26 mouse cellular contexts compared by ENCODE assay signal in genomic region chr2:55206891-55207290, GRCm38 (mm10).
"Had no signal": no experiment of that assay in that cellular context is flagged by ENCODE, and none has a peak within 500 bp of the region (broad histone marks: within the 10 kb centered on the region; RNA-seq: fewer than 3 reads in every experiment).

No protein-coding gene starts in this region.

- ATAC-seq: forebrain, embryonic 13.5 days; forebrain, embryonic 14.5 days; forebrain, embryonic 16.5 days; forebrain, postnatal 0 days had no signal

- H3K4me1 ChIP-seq: embryonic facial prominence, embryonic 10.5 days; embryonic facial prominence, embryonic 12.5 days; embryonic facial prominence, embryonic 13.5 days; embryonic facial prominence, embryonic 15.5 days; forebrain, embryonic 10.5 days; forebrain, embryonic 12.5 days; forebrain, embryonic 13.5 days had no signal

- DNase-seq: cerebellum, adult 9-10 months; cerebellum, adult 9-11 months; cerebellum, postnatal 10 days; cerebellum, postnatal 14 days; cerebellum, postnatal 25 days; cerebellum, postnatal 36 days; embryo, embryonic 11 days; forebrain, postnatal 0 days; gastrocnemius, adult 2 months; gastrocnemius, postnatal 10 days; gastrocnemius, postnatal 14 days; gastrocnemius, postnatal 25 days; gastrocnemius, postnatal 36 days; heart, adult 11 months; heart, adult 18-20 months; heart, adult 2 months had no signal

- H3K9ac ChIP-seq: embryonic facial prominence, embryonic 12.5 days; embryonic facial prominence, embryonic 13.5 days; embryonic facial prominence, embryonic 15.5 days; forebrain, embryonic 12.5 days; forebrain, embryonic 13.5 days; forebrain, postnatal 0 days had no signal

- H3K9me3 ChIP-seq: embryonic facial prominence, embryonic 10.5 days; embryonic facial prominence, embryonic 12.5 days; embryonic facial prominence, embryonic 13.5 days; embryonic facial prominence, embryonic 15.5 days; forebrain, embryonic 10.5 days; forebrain, embryonic 12.5 days; forebrain, embryonic 13.5 days had no signal

- H3K4me2 ChIP-seq: embryonic facial prominence, embryonic 12.5 days; embryonic facial prominence, embryonic 13.5 days; embryonic facial prominence, embryonic 15.5 days; forebrain, embryonic 12.5 days; forebrain, embryonic 13.5 days had no signal

- H3K36me3 ChIP-seq: embryonic facial prominence, embryonic 10.5 days; embryonic facial prominence, embryonic 12.5 days; embryonic facial prominence, embryonic 13.5 days; embryonic facial prominence, embryonic 15.5 days; forebrain, embryonic 10.5 days; forebrain, embryonic 12.5 days had no signal

- H3K27ac ChIP-seq: embryonic facial prominence, embryonic 10.5 days; embryonic facial prominence, embryonic 12.5 days; embryonic facial prominence, embryonic 13.5 days; embryonic facial prominence, embryonic 15.5 days; forebrain, embryonic 10.5 days; forebrain, embryonic 12.5 days; forebrain, embryonic 13.5 days; gastrocnemius, adult 2 months; heart, adult 2 months had no signal

- H3K4me3 ChIP-seq: embryonic facial prominence, embryonic 10.5 days; embryonic facial prominence, embryonic 12.5 days; embryonic facial prominence, embryonic 13.5 days; embryonic facial prominence, embryonic 15.5 days; erythroblast, embryonic 14.5 days; forebrain, embryonic 10.5 days; forebrain, embryonic 12.5 days; forebrain, embryonic 13.5 days; gastrocnemius, adult 2 months; heart, adult 2 months had no signal

- H3K27me3 ChIP-seq: embryonic facial prominence, embryonic 12.5 days; embryonic facial prominence, embryonic 13.5 days; embryonic facial prominence, embryonic 15.5 days; forebrain, embryonic 12.5 days; forebrain, embryonic 13.5 days had no signal
